Mouse (Mus musculus) heart, embryonic 11.5 days (tissue): ENCODE results near the gene Ctbp2. TPM values are rescaled to one million over a fixed set of nuclear protein-coding genes. Genes with fewer than 3 reads are reported as not detected.

Source experiments
- ATAC-seq: fragments of 200-750 bp; cut with Nextera tagmentation; replicated peaks from 2 replicates; pipeline ENCODE4 v1.8.0; 2017; ENCODE audit warnings: moderate library complexity; ENCODE audit not compliant: insufficient number of reproducible peaks, low FRiP score, low TSS enrichment
- H3K27ac ChIP-seq: fragments of 300-500 bp; sonication (generic); 2 replicates; pipeline ENCODE4 v1.5.1; 2014; ENCODE audit warnings: mild to moderate bottlenecking, low read depth, low read length
- H3K27me3 ChIP-seq: fragments of 300-500 bp; sonication (generic); 2 replicates; pipeline ENCODE4 v1.6.1; 2014; ENCODE audit warnings: mild to moderate bottlenecking, low read length, mixed read lengths; ENCODE audit not compliant: control insufficient read depth, insufficient read depth
- H3K36me3 ChIP-seq: fragments of 300-500 bp; sonication (generic); 2 replicates; pipeline ENCODE4 v1.6.1; 2014; ENCODE audit warnings: mild to moderate bottlenecking, low read length, moderate library complexity, mixed read lengths; ENCODE audit not compliant: control insufficient read depth, insufficient read depth
- H3K4me1 ChIP-seq: fragments of 300-500 bp; sonication (generic); 2 replicates; pipeline ENCODE4 v1.6.1; 2014; ENCODE audit warnings: low read length; ENCODE audit not compliant: control insufficient read depth, insufficient read depth
- H3K4me2 ChIP-seq: fragments of 300-500 bp; sonication (generic); 2 replicates; pipeline ENCODE4 v1.6.1; 2014; ENCODE audit warnings: mild to moderate bottlenecking, moderate library complexity
- H3K4me3 ChIP-seq: fragments of 300-500 bp; sonication (generic); 2 replicates; pipeline ENCODE4 v1.5.1; 2014; ENCODE audit warnings: low read depth, low read length
- H3K9ac ChIP-seq: fragments of 300-500 bp; sonication (generic); 2 replicates; pipeline ENCODE4 v1.6.1; 2014; ENCODE audit warnings: mild to moderate bottlenecking, low read depth, low read length, moderate library complexity
- H3K9me3 ChIP-seq: fragments of 300-500 bp; sonication (generic); replicated peaks from 2 replicates; pipeline ENCODE4 v1.6.1; 2016; ENCODE audit warnings: low read length; ENCODE audit not compliant: control insufficient read depth
- WGBS: fragments of 180-500 bp; shearing (Covaris S2); extraction: QIAGEN DNeasy Blood & Tissue Kit; methylation state at CpG from one replicate; pipeline ENCODE4 v1.1.7; 2014; ENCODE audit not compliant: insufficient replicate concordance; 5-methylcytosine and 5-hydroxymethylcytosine counted together
- polyA plus RNA-seq: library from polyadenylated mRNA; unstranded; fragments of >200 nt; fragmentation: Nextera tagmentation; extraction: Ambion mirVana; gene quantifications from 2 replicates; pipeline ENCODE4 v1.2.1, GENCODE M21; 2014

Gene Ctbp2
- polyA plus RNA-seq, 1 experiment from 2014 or later: 62.7 TPM

GRCm38 (mm10) chr7:133010477-133010876 lies 113.7 kb downstream of the Ctbp2 start:
- H3K9me3 ChIP-seq: no peaks in the 10 kb centered on the region
- no peaks in the 10 kb centered on the region for H3K27me3 ChIP-seq
- ATAC-seq: no peak
- no peak overlapping the region for H3K27ac ChIP-seq
- 81% methylated on average over 3 of the region's 3 CpGs for WGBS
- no peak overlapping the region for H3K4me3 ChIP-seq
- 0 out of 2 replicates have a peak, but pooled peaks cover 4% of the 10 kb centered on the region for H3K36me3 ChIP-seq
- no peak overlapping the region for H3K4me2 ChIP-seq
- peaks cover 63% of the 10 kb centered on the region for H3K4me1 ChIP-seq
- H3K9ac ChIP-seq: 0 out of 2 replicates have a peak overlapping the region, but pooled peaks have one; percentile 12

- Histone ChIP-seq H3K9ac (no peak overlapping the region), H3K9me3 (no peaks in the 10 kb centered on the region), H3K4me1 (peaks cover 55% of the 10 kb centered on the region), H3K4me2 (no peak overlapping the region), H3K4me3 (no peak overlapping the region), H3K27ac (no peak overlapping the region), H3K36me3 (0 out of 2 replicates have a peak, but pooled peaks cover 4% of the 10 kb centered on the region), H3K27me3 (no peaks in the 10 kb centered on the region)
- ATAC-seq: no peak
- 78% methylated on average over 8 of the region's 8 CpGs for WGBS
Measured at GRCm38 (mm10) chr7:133009676-133010075, 114.5 kb downstream of the Ctbp2 start.

- H3K36me3 ChIP-seq: 0 out of 2 replicates have a peak, but pooled peaks cover 2% of the 10 kb centered on the region
- H3K9ac ChIP-seq: no peak overlapping the region
- H3K27ac ChIP-seq: no peak overlapping the region
- no peak for ATAC-seq
- peaks cover 58% of the 10 kb centered on the region for H3K4me1 ChIP-seq
- H3K4me3 ChIP-seq: no peak overlapping the region
- H3K9me3 ChIP-seq: no peaks in the 10 kb centered on the region
- no peak overlapping the region for H3K4me2 ChIP-seq
- H3K27me3 ChIP-seq: no peaks in the 10 kb centered on the region
- 81% methylated on average over 4 of the region's 4 CpGs for WGBS
Measured at GRCm38 (mm10) chr7:133008663-133009062, 115.5 kb downstream of the Ctbp2 start.

- H3K27ac ChIP-seq: no peak overlapping the region
- no peaks in the 10 kb centered on the region for H3K27me3 ChIP-seq
- H3K36me3 ChIP-seq: 0 out of 2 replicates have a peak, but pooled peaks cover 2% of the 10 kb centered on the region
- no peaks in the 10 kb centered on the region for H3K9me3 ChIP-seq
- no peak overlapping the region for H3K9ac ChIP-seq
- ATAC-seq: no peak
- WGBS: 61% methylated on average over 11 of the region's 11 CpGs
- no peak overlapping the region for H3K4me2 ChIP-seq
- peaks cover 47% of the 10 kb centered on the region for H3K4me1 ChIP-seq
- H3K4me3 ChIP-seq: no peak overlapping the region
Measured at GRCm38 (mm10) chr7:133007343-133007742, 116.8 kb downstream of the Ctbp2 start.

GRCm38 (mm10) chr7:133005772-133006171 lies 118.4 kb downstream of the Ctbp2 start:
- Histone ChIP-seq H3K36me3 (0 out of 2 replicates have a peak, but pooled peaks cover 2% of the 10 kb centered on the region), H3K4me3 (no peak overlapping the region), H3K27ac (no peak overlapping the region), H3K4me1 (peaks cover 36% of the 10 kb centered on the region), H3K9ac (no peak overlapping the region), H3K4me2 (no peak overlapping the region), H3K9me3 (no peaks in the 10 kb centered on the region), H3K27me3 (no peaks in the 10 kb centered on the region)
- ATAC-seq: no peak
- WGBS: 73% methylated on average over 7 of the region's 7 CpGs

- Histone ChIP-seq H3K9ac (no peak overlapping the region), H3K4me1 (peaks cover 28% of the 10 kb centered on the region), H3K27me3 (no peaks in the 10 kb centered on the region), H3K9me3 (no peaks in the 10 kb centered on the region), H3K4me3 (no peak overlapping the region), H3K4me2 (no peak overlapping the region), H3K27ac (no peak overlapping the region), H3K36me3 (peaks cover 3% of the 10 kb centered on the region; the same call in 1 of the 2 replicates)
- WGBS: 28% methylated on average over 3 of the region's 3 CpGs
- ATAC-seq: no peak
Measured at GRCm38 (mm10) chr7:133003421-133003820, 120.7 kb downstream of the Ctbp2 start.

GRCm38 (mm10) chr7:133002271-133002670 lies 121.9 kb downstream of the Ctbp2 start:
- 86% methylated on average over 6 of the region's 6 CpGs for WGBS
- no peaks in the 10 kb centered on the region for H3K9me3 ChIP-seq
- H3K9ac ChIP-seq: no peak overlapping the region
- H3K27ac ChIP-seq: no peak overlapping the region
- H3K27me3 ChIP-seq: no peaks in the 10 kb centered on the region
- peaks cover 16% of the 10 kb centered on the region for H3K4me1 ChIP-seq
- ATAC-seq: no peak
- no peak overlapping the region for H3K4me2 ChIP-seq
- H3K4me3 ChIP-seq: no peak overlapping the region
- H3K36me3 ChIP-seq: peaks cover 12% of the 10 kb centered on the region

- Histone ChIP-seq H3K27ac (no peak overlapping the region), H3K4me2 (no peak overlapping the region), H3K4me3 (no peak overlapping the region), H3K4me1 (peaks cover 11% of the 10 kb centered on the region), H3K27me3 (no peaks in the 10 kb centered on the region), H3K9me3 (no peaks in the 10 kb centered on the region), H3K9ac (no peak overlapping the region), H3K36me3 (peaks cover 16% of the 10 kb centered on the region)
- WGBS: 75% methylated on average over 3 of the region's 3 CpGs
- ATAC-seq: no peak
Measured at GRCm38 (mm10) chr7:133001388-133001787, 122.8 kb downstream of the Ctbp2 start.

- H3K9me3 ChIP-seq: no peaks in the 10 kb centered on the region
- peaks cover 5% of the 10 kb centered on the region for H3K4me1 ChIP-seq
- no peaks in the 10 kb centered on the region for H3K27me3 ChIP-seq
- H3K36me3 ChIP-seq: peaks cover 22% of the 10 kb centered on the region
- H3K4me2 ChIP-seq: no peak overlapping the region
- no peak overlapping the region for H3K4me3 ChIP-seq
- WGBS: 92% methylated on average over 11 of the region's 11 CpGs
- H3K9ac ChIP-seq: no peak overlapping the region
- no peak for ATAC-seq
- no peak overlapping the region for H3K27ac ChIP-seq
Measured at GRCm38 (mm10) chr7:132999061-132999460, 125.1 kb downstream of the Ctbp2 start.
